Mouse (Mus musculus) lung, embryonic 14.5 days (tissue): Measurements from ENCODE around the gene Alpl. TPM values are rescaled to one million over a fixed set of nuclear protein-coding genes. Genes with fewer than 3 reads are reported as not detected.

Source experiments
- ATAC-seq: fragments of 200-750 bp; cut with Nextera tagmentation; 2 replicates; pipeline ENCODE4 v1.8.0; 2017; ENCODE audit warnings: mild to moderate bottlenecking, moderate TSS enrichment, moderate library complexity; ENCODE audit not compliant: insufficient read depth
- DNase-seq: peaks from one replicate; pipeline ENCODE4 v3.0.0-alpha.2; 2015
- H3K27ac ChIP-seq: fragments of 300-500 bp; sonication (generic); 2 replicates; pipeline ENCODE4 v1.5.1; 2014; ENCODE audit warnings: low read depth, mild to moderate bottlenecking, moderate library complexity
- H3K27me3 ChIP-seq: fragments of 300-500 bp; sonication (generic); 2 replicates; pipeline ENCODE4 v1.6.1; 2014; ENCODE audit warnings: low read length, control low read depth; ENCODE audit not compliant: insufficient read depth
- H3K36me3 ChIP-seq: fragments of 300-500 bp; sonication (generic); 2 replicates; pipeline ENCODE4 v1.6.1; 2014; ENCODE audit warnings: control low read depth; ENCODE audit not compliant: insufficient read depth
- H3K4me1 ChIP-seq: fragments of 300-500 bp; sonication (generic); 2 replicates; pipeline ENCODE4 v1.6.1; 2014; ENCODE audit warnings: antibody characterized with exemption, control low read depth; ENCODE audit not compliant: insufficient read depth
- H3K4me2 ChIP-seq: fragments of 300-500 bp; sonication (generic); 2 replicates; pipeline ENCODE4 v1.6.1; 2014; ENCODE audit warnings: mild to moderate bottlenecking
- H3K4me3 ChIP-seq: fragments of 300-500 bp; sonication (generic); 2 replicates; pipeline ENCODE4 v1.5.1; 2014; ENCODE audit warnings: low read depth, low read length
- H3K9ac ChIP-seq: fragments of 300-500 bp; sonication (generic); 2 replicates; pipeline ENCODE4 v1.6.1; 2014
- H3K9me3 ChIP-seq: fragments of 300-500 bp; sonication (generic); 2 replicates; pipeline ENCODE4 v1.6.1; 2016; ENCODE audit warnings: low read depth, low read length, control low read depth
- CTCF ChIP-seq: IDR thresholded peaks from 2 replicates; pipeline ENCODE4 v1.5.1; 2016; ENCODE audit warnings: antibody characterized with exemption, low read depth
- WGBS: fragments of 180-500 bp; shearing (Covaris S2); extraction: QIAGEN DNeasy Blood & Tissue Kit; methylation state at CpG from one replicate; pipeline ENCODE4 v1.1.7; 2014; 5-methylcytosine and 5-hydroxymethylcytosine counted together
- polyA plus RNA-seq: library from polyadenylated mRNA; unstranded; fragments of >200 nt; fragmentation: Nextera tagmentation; extraction: Ambion mirVana; gene quantifications from 2 replicates; pipeline ENCODE4 v1.2.1, GENCODE M21; 2014

Gene Alpl
- polyA plus RNA-seq, 1 experiment from 2014 or later, result 4.1 TPM

GRCm38 (mm10) chr4:137739151-137739923 is 56.8 kb downstream of the Alpl start:
- H3K4me3 ChIP-seq, result no peak overlapping the region
- 50% methylated on average over 9 of the region's 9 CpGs for WGBS
- H3K4me2 ChIP-seq, result no peak overlapping the region
- H3K27ac ChIP-seq, result no peak overlapping the region
- H3K27me3 ChIP-seq, result no peaks in the 10 kb centered on the region
- no peak for TF ChIP-seq CTCF
- H3K9me3 ChIP-seq, result no peaks in the 10 kb centered on the region
- 0 out of 2 replicates have a peak, but pooled peaks cover 5% of the 10 kb centered on the region for H3K4me1 ChIP-seq
- H3K9ac ChIP-seq, result no peak overlapping the region
- H3K36me3 ChIP-seq, result no peaks in the 10 kb centered on the region
- DNase-seq (peak; percentile 73), ATAC-seq (peak; percentile 48)

DNA sequence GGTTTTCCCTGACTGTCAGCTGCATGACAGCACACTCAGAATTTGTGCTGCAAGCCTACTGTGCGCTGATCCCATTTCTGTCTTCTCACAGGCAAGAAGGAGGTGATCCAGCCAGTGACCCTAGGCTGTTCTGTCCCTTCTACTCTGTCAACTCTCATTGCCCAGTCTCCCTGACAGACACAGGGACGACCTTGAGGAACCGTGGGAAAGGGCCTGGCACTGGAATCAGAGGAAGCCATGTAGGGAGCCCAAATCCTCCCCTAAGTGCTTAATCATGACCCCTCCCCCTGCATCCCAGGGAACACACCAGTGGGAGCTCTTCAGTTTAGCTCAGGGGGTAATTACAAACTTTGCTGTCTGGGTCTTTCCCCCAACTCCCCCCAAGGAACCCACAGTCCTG is 58.4 kb downstream of the Alpl start:
- 61% methylated on average over 3 of the region's 3 CpGs for WGBS
- H3K4me1 ChIP-seq, result 0 out of 2 replicates have a peak, but pooled peaks cover 5% of the 10 kb centered on the region
- DNase-seq, result no peak
- no peaks in the 10 kb centered on the region for H3K27me3 ChIP-seq
- H3K27ac ChIP-seq, result no peak overlapping the region
- no peak for ATAC-seq
- no peak for TF ChIP-seq CTCF
- H3K4me2 ChIP-seq, result no peak overlapping the region
- H3K9me3 ChIP-seq, result no peaks in the 10 kb centered on the region
- no peaks in the 10 kb centered on the region for H3K36me3 ChIP-seq
- no peak overlapping the region for H3K9ac ChIP-seq
- H3K4me3 ChIP-seq, result no peak overlapping the region

DNA sequence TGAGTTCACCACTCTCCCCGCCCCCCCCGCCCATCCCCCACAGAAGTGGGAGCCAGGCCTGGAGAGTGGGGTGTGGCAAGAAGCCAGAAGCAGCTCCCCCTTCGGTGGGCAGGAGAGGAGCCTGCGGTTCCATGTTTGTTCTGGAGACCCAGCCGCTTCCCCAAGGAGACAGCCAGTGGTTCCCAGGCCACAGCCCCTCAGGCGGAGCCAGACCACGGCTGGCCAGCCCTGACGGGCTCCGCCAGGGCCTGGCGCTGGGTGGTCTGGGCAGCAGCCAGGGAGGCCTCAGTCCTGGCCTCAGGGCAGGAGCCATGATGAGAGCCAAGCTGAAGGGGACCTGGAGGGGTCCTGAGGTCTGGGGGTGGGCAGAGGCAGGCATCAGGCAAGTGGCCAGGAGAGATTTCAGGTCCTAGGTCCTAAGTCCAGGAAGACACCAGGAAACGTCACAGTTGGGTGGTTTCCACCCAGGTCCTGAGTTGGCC is 59.9 kb downstream of the Alpl start:
- ATAC-seq (no peak; the same call in 1 of the 2 replicates), DNase-seq (peak; percentile 38)
- Histone ChIP-seq H3K4me2 (no peak overlapping the region), H3K4me1 (0 out of 2 replicates have a peak, but pooled peaks cover 5% of the 10 kb centered on the region), H3K27me3 (no peaks in the 10 kb centered on the region), H3K36me3 (no peaks in the 10 kb centered on the region), H3K4me3 (no peak overlapping the region), H3K9ac (no peak overlapping the region), H3K27ac (no peak overlapping the region), H3K9me3 (no peaks in the 10 kb centered on the region)
- TF ChIP-seq CTCF, result peak; percentile 17; the same call in 1 of the 2 replicates
- 40% methylated on average over 11 of the region's 11 CpGs for WGBS

GRCm38 (mm10) chr4:137733459-137733858 is 62.7 kb downstream of the Alpl start:
- H3K27ac ChIP-seq, result no peak overlapping the region
- H3K27me3 ChIP-seq, result peaks cover 14% of the 10 kb centered on the region
- no peak overlapping the region for H3K4me3 ChIP-seq
- TF ChIP-seq CTCF, result peak; percentile 25; the same call in 1 of the 2 replicates
- DNase-seq, result no peak
- WGBS, result 62% methylated on average over 5 of the region's 5 CpGs
- H3K9me3 ChIP-seq, result no peaks in the 10 kb centered on the region
- H3K4me1 ChIP-seq, result 0 out of 2 replicates have a peak, but pooled peaks cover 5% of the 10 kb centered on the region
- no peak overlapping the region for H3K9ac ChIP-seq
- ATAC-seq, result no peak
- H3K4me2 ChIP-seq, result no peak overlapping the region
- no peaks in the 10 kb centered on the region for H3K36me3 ChIP-seq

DNA sequence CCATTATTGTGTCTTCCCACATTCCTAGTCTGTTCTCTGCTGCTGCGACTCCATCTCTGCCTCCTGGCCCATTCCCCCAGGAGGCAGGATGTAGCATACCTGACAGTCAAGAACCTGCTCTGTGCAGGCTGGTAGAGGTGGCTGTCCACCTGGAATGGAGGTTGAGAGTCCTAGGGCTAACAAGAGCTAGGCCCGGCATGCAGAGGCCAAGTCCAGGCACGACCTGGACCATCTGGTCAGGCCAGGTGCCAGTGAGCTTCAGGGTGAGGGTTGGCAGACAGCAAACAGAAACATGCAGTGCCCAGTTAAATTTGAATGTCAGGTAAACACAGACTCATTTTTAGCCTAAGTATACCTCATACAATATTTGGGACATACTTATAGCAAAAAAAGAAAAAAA is 63.2 kb downstream of the Alpl start:
- no peak for ATAC-seq
- Histone ChIP-seq H3K27ac (no peak overlapping the region), H3K4me3 (no peak overlapping the region), H3K4me2 (no peak overlapping the region), H3K27me3 (peaks cover 19% of the 10 kb centered on the region), H3K4me1 (0 out of 2 replicates have a peak, but pooled peaks cover 5% of the 10 kb centered on the region), H3K36me3 (no peaks in the 10 kb centered on the region), H3K9me3 (no peaks in the 10 kb centered on the region), H3K9ac (no peak overlapping the region)
- no peak for DNase-seq
- WGBS, result 65% methylated on average over 3 of the region's 3 CpGs
- TF ChIP-seq CTCF, result no peak

- ATAC-seq (no peak), DNase-seq (no peak)
- TF ChIP-seq CTCF, result no peak
- 0 out of 2 replicates have a peak, but pooled peaks cover 5% of the 10 kb centered on the region for H3K4me1 ChIP-seq
- H3K27me3 ChIP-seq, result peaks cover 25% of the 10 kb centered on the region
- H3K36me3 ChIP-seq, result no peaks in the 10 kb centered on the region
- no peak overlapping the region for H3K4me3 ChIP-seq
- 60% methylated on average over 3 of the region's 3 CpGs for WGBS
- H3K4me2 ChIP-seq, result no peak overlapping the region
- no peak overlapping the region for H3K9ac ChIP-seq
- H3K9me3 ChIP-seq, result no peaks in the 10 kb centered on the region
- H3K27ac ChIP-seq, result no peak overlapping the region
These were observed 63.8 kb downstream of the Alpl start for GRCm38 (mm10) chr4:137732361-137732760.

- Histone ChIP-seq H3K27me3 (peaks cover 26% of the 10 kb centered on the region), H3K9me3 (no peaks in the 10 kb centered on the region), H3K4me3 (no peak overlapping the region), H3K4me2 (no peak overlapping the region), H3K27ac (no peak overlapping the region), H3K36me3 (no peaks in the 10 kb centered on the region), H3K4me1 (0 out of 2 replicates have a peak, but pooled peaks cover 5% of the 10 kb centered on the region), H3K9ac (no peak overlapping the region)
- ATAC-seq (no peak), DNase-seq (no peak)
- TF ChIP-seq CTCF, result no peak
- WGBS, result 56% methylated on average over 10 of the region's 10 CpGs
These were observed 64.3 kb downstream of the Alpl start for GRCm38 (mm10) chr4:137731891-137732290.
